Mouse (Mus musculus): ENCODE measurements around the gene Sdcbp2.

The Sdcbp2 gene

GRCm38 (mm10) chr2:151631406-151632158 lies 59.2 kb downstream of the Sdcbp2 start:
- no peak for DNase-seq (ENCODE audit: low spot score in 2 of 2)

GRCm38 (mm10) chr2:151632159-151632814 lies 59.9 kb downstream of the Sdcbp2 start, which contains the start of gene Snph:
Gene Snph, minus strand, starts transcription at chr2:151632593.
- peak; percentile 8 to 13 for DNase-seq (ENCODE audit: low spot score in 2 of 2)

GRCm38 (mm10) chr2:151632982-151633381 lies 60.6 kb downstream of the Sdcbp2 start:
- no peak for DNase-seq (ENCODE audit: low spot score in 2 of 2)

GRCm38 (mm10) chr2:151634903-151635302 lies 62.5 kb downstream of the Sdcbp2 start:
- DNase-seq (ENCODE audit: low spot score in 2 of 2): no peak

- DNase-seq (ENCODE audit: low spot score in 2 of 2): no peak
Measured at GRCm38 (mm10) chr2:151635362-151636014, 63.1 kb downstream of the Sdcbp2 start.

GRCm38 (mm10) chr2:151636015-151636402 lies 63.6 kb downstream of the Sdcbp2 start:
- DNase-seq (ENCODE audit: low spot score in 2 of 2): no peak

Data from spleen, postnatal 36 days (tissue).